Mouse (Mus musculus) cerebellum, adult 9-10 months (tissue): ENCODE results near the gene Grb10.

Experiments used
- DNase-seq: peaks from one replicate; pipeline ENCODE4 v3.0.0; 2022

The Grb10 gene

DNA sequence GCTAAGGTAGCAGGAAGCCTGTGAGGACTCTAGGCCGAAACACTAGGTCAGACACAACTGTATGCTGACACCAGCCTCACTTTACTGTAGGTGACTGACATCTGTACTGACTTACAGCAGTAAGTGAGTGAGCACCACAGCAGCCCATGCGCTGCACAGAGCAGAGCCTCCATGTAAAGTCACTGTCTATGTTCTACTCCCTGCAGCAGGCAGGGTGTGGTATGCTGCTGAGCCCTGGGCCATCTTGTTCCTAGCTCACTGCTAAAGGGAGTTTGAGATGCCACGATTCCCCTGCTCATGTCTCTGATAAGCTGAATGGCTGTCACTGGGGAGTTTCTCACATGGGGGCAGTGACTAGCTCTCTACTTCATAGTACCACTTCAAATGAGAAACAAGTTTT is 72.3 kb downstream of the Grb10 start:
- no peak for DNase-seq

DNA sequence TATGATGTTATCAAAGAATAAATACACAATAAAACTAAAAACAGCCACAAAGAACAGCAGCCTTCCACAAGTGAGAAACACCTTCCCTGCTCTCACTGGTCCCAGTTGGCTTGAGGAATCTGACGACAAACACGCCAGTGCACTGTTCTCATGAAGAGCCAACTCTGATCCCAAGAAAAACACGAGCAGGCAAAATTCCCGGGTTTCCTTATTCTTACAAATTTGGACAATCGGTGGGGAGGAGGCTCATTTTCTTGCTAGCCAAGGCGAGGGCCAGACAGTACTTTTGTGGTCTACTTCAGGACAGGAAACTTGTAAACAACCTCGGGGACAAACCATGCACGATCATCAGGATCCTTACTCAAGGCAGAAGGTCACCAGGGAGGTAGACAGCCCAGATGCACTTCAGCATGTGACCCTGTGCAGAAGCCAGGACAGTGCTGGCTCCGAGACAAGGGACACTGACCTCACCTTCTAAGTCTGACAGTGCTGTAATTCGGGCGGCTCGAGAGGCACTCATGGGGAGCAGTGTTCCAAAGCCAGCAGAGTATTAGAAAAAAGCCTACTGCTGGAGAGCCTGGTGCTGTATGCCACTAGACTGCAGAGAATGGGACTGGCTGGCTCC is 72.9 kb downstream of the Grb10 start:
- DNase-seq: no peak

DNA sequence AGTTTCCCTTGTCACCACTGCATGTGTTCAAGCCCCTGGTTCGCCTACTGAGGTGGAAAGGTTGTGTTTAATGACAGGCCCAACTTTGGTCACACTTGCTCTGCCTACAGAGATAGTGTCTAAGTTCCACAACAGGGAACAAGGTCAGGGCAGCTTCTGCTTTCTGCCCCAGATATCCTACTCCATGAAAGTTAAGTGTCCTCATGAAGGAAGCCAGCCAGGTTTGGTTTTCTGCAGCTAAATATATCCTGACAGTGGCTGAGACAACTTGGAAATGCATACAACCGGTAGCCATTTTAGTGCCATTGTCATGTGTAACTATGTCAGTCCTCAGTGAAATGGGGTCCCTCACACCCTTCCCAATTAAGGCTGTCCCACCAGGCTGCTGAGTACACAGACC is 73.8 kb downstream of the Grb10 start:
- no peak for DNase-seq

DNA sequence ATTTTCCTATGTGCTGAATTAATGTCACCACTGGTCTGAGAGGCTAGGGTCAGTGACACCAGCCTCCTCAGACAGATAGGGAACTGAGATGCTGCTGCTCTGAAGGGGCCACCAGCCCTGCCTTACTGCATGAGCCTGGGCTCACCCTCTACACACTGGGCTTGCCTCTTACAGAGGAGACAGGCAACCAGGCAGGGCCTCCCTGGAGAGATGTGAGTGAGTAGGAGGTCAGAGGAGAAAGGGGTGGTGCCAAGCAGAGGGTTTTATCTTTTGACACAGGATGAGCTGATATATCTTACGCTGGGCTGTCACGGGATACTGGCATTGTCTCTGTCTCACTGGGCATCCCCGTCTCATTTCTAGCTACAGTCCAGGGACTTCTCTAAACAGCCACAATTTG is 74.9 kb downstream of the Grb10 start:
- DNase-seq: no peak

DNA sequence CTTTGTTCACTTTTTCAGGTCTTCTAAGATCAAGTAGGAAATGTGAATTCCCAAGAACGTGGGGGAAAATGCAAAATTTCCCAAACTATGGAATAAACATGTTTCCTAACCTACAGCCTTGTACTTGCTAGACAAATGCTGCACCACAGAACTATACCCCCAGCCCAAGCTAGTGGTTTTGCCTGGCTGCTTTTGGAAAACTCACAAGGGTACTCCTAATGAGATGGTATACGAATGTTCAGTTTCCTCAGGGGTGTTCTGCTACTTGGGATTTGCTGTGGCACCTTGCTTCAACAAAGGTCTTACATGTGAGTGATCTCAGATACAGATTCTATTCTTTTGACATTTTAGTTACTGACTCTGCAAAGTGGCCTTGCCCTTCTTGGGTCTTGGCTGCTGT is 75.4 kb downstream of the Grb10 start:
- DNase-seq: no peak

DNA sequence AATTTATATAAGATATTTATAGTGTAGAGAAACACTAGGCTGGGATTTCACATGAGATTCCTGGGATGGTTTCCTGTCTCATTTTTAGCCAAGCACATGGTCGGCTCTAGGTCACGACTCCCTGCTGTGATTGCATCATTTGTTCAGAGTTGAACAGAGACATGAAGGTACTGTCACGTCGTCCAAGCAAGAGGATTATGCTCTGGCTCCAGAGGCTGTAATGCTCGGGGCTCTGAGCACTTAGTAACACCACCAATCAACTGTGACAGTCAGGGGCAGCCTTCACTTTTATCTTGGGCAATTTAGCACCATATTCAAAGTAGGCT is 75.9 kb downstream of the Grb10 start:
- DNase-seq: peak; percentile 17

DNA sequence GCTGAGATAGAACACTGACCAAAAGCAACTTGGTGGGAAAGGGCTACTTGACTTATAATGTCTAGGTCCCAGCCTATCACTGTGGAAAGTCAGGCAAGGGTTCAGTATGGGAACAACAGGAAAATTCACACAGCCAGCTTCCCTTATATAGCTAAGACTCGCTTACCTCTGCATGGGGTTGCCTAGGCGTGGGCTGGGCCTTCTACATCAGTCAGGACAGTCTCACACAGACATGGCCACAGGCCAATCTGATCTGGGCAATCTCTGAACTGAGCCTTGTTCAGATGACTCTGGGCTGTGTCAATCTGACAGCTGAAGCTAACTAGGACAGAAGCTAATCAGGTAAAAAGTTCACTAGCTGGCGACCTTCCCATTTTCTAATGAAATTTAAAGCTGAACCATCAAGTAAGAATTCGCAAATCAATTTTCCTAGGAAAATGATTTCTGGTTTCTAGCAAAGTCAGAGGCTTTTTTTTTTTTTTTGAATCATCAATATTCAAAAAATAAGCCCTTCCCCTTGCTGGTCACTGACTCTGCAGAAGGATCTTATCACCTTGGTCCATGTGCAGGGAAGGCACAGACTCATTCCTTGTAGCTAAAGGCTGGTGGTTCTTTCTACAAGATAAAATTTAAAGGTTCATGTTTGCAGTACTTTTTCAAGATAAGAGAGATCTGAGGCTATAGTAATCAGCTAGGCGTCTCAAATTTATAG is 76.4 kb downstream of the Grb10 start:
- DNase-seq: no peak

DNA sequence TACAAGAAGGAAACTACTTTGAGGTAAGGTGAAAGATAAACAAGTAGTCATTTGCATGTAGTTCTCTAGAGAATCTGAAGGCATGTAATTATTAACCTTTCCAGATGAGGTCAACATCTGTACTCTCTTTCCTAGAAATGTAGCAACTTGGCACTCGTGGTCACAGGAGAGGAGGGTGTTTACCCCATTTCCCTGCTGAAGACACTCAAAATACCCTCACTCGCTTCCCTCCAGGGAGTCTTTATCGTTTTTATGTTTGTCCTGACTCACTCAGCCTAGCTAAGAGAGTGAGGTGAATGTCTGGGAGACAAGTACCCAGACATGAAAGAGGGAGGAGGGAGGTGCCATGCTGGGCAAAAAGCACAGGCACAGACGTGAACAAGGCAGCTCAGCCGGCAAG is 77.6 kb downstream of the Grb10 start:
- DNase-seq: no peak

DNA sequence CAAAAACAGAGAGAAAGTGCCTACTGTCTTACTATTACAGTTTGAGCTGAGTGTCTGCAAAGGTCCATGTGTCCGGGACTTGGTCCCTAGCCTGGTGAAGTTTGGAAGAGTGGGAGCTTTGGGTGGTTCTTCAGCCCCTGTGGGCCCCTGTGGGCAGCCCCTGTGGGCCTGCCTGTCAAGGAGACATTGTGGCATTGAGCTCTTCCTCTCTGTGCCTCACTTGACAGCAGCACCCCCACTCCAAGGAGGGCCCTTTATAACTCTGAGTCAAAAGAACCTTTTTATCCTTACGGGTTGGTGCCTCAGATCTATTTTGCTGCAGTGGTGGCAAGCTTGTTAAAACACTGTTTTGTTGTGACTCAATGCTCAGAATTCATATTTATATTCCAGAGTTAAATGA is 78.3 kb downstream of the Grb10 start:
- no peak for DNase-seq

DNA sequence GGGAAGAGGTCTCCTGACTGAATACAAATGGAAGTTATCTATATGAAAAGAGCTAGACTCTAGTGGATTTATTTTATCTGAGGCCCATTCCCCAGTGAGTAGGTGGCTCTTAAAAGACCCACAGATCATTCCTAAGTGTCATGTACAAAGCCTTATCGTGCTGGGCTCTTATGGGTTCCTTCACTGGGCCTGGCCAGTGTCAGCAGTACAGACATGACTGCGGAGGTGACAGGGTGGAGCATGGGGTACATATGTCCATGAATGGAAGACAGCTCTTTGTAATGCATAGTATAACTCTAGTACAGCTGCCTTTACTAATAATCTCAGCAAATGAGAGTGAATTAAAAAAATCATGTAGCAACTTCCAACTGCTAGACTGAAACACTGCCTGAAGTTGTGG is 80.0 kb downstream of the Grb10 start:
- DNase-seq: no peak

DNA sequence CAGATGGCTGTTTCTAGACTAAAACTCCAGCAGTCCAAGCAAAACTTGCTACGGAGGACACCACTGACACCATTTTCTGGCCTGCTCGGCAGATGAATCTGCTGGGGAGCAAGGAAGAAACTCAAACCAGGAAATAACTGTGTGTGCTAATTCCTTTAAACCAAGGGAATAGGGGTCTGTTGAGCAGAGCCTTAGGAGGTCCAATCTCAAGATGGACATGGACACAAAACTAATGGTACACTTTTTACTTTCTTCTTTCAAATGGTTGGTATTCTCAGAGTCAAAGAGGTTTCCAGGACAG is 80.5 kb downstream of the Grb10 start:
- no peak for DNase-seq

DNA sequence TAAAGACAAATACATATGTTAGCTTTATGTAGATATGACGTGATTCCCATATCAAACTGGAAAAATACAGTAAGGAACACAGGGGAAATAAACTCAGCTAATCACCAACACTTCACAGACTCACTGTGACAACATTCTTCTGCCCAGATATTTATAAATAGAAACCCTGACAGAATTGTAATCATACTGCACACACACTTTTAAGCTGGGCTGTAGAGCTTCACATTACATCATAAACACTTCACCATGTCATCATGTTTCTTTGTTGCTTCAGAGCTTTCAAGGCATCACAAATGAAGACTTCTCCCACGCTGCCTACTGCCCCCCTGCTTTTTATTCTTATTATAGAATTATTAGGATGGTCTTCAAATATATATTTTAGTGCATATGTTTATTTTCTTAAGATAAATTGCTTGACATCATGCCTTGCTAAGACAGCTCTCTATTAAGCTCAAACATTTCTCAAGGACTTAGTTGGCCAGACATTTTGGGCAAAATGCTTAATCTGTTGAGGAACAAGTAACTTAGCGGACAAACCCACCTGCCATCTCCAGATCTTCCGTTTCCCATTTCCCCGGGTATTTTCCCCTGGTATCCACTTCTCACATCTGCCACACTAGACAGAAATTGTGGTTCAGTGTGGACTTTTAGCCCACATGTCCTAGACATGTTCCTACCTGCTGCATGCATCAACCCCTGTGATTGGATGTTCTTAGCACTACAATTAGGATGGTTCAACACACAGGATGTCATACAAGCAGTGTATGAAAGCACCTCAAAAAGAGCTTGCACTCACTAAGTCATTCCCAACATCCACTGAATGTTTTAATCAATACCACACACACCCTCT is 81.0 kb downstream of the Grb10 start:
- no peak for DNase-seq

DNA sequence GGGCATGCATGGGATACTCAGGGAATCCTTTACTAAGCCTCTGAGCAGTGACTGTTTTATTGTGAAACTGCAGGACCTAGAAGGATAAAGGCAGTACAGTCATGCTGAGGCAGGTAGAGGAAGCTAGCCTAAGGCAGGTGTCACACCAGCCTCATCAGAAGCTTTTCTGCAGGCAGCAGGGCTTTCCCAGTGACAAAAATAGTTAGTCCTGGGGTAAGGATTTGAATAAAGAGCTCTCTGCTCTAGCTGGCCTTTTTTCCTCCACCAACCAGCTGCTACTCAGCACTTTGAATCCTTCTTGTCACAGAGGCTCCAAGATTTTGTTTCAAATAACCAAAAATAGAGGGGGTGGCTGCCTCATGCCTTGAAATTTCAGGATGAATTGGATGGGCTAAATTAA is 82.7 kb downstream of the Grb10 start:
- DNase-seq: no peak

DNA sequence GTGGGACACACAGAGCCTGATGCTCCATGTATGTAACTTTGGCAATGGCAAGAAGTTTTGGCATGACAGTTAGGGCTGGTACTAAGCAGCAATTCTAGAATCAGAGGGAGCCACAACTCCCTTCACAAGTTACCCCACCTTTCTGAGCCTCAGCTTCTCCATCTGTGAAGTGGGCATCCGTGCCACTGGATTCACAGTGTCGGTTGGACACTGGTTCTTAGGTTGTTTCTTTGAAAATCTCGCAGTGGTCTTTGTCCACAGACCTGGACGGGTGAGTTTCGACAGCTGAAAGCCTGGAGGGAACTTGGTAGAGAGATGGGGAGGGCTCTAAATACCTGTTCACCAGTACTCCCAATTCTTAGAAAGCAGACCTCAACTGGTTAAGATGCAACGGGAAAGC is 83.9 kb downstream of the Grb10 start:
- DNase-seq: no peak

DNA sequence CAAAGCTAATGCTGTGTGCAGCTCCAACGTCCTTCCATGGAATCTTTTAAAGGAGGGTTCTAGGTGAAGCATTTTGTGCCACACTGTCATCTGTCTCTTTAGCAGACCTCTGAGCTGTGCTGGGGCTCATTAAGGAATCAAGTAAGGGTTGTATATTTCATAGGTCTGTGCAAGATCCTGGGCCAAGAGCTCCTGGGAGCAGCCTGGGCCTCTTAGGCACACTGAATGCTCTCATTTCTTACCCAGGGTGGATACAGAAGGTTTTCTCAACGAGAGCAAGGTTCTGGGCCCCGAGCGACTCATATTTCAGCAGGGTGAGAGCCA is 84.4 kb downstream of the Grb10 start:
- no peak for DNase-seq

DNA sequence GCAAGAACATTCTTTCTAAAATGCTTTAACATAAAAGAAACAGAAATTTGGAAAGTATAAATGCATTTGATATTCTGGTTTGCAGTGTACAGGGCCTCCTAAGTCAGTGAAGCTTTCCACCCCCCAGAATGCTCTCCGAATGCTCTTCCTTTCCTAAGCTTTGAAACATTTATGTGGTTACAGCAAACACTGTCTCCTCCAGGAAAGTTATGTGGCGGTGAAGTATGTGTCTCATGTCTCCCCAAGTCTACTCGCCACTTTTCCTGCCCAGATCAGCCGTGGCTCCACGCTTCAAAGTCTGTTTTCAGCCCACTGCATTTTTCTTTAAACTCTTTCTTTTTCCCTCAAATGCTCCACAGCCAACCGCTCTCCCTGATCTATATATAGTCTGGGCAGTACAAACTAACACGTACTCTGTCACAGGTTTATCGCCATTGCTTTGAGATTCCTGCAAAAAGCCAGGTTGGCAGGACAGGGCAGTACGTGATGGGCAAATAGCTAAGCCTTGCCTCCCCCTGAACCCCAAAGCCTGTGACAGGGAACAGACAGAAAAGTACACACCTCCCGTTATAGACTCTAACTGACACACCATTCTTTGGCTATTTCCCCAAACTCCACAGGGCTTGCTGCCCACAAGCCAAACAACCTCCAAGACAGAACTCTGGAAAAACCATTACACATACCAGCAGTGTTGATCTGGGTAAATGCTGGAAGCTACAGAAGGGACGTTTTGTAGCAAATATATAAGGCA is 84.9 kb downstream of the Grb10 start:
- DNase-seq: no peak

DNA sequence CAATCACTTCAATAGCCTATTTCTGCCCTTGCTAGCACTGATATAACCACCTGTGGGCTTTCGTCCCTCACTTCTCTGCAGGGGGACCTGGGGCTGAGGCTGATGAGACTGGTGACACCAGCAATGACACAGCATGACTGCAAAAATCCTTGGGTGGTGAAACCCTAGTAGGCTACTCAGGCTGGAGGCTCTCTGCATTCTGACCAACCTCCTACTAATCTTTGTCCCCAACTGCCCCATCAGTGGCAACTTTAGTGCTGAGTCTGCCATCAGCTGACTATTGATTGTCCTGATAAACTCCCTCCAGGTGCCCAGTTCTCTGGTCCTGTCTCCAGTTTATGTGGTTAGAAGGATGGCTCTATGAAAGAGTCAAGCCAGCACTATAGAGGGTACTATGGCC is 85.9 kb downstream of the Grb10 start:
- no peak for DNase-seq

DNA sequence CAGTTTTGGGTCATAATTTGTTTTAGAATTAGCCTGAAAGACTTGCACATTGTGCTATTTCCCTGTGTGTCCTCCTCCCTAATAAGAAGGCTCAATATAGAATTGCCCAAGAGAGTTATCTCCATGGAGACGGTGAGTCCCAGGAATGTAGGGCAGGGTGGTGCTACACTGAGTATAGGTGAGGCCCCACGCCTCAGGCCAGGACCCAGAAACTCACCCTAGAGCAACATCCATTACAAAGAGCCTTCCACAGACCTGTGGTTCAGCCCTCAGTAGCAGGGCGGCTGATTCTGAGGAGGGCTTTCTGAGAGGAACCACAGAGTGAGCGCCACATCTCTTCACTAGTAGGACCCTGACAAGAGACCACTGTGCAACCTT is 89.5 kb downstream of the Grb10 start:
- no peak for DNase-seq

DNA sequence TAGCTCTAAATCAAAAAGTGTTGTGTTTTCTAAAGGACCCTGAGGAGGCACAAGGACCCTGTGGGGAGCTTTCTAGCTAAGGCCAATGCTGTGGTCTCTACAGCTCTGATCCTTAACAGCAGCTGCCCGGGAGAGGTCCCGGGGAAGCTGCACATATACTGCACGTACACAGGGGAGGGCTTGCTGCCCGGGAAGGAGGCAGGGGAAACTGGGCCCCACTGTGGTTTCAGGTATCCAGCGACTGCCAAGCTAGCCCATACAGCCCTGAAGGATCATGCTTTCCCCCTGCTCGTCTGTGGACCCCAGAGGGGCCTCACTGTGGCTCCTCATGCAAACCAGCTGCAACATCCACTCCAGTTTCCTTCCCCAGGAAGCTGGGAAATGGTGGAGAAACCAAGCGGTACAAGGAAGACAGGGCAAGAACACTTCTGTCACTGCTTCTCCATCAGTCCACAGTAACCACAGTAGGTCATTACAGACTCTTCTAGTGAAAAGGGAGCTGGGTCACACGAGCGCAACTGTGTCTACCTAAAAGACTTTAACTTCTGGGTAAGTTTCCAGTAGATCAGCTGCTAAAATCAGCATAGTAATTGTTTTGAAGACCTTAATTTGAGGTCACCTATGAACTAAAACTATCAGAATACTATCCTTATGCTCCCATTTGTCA is 90.0 kb downstream of the Grb10 start:
- DNase-seq: no peak

DNA sequence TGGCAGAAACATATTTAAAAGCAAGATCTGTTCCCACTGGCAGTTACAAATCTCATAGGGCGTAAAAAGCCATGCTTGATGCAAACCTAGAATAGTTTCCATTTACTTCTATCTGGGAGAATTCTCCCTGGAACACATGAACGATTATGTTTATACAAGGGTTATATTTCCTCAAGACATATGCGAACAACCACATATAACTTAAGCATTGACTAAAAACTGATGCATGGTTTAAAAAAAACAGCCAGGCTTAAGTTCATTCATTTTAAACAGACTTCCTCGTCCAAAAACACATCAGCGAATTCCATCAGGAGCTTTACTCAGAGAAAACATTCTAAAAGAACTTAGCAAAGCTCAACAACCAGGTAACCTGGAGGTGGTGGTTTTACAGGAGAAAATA is 90.6 kb downstream of the Grb10 start:
- no peak for DNase-seq

DNA sequence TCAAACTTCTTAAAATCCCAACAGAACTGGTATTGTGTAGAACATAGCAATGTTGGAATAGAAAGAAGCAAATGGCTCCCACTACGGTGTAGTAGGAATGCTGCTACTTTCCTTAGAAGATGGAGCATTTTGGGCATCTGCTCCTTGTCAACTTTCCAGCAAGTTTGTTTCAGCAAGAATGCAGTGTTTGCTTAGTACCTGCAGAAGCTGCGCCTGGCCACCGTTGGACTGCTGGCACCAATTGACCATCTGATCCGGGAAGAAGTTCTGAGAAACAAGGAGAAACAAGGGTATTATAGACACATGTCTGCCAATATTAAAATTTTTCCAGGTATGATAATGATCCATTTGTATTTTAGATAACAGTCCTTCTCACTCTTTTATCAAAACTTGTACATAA is 92.7 kb downstream of the Grb10 start:
- DNase-seq: no peak

DNA sequence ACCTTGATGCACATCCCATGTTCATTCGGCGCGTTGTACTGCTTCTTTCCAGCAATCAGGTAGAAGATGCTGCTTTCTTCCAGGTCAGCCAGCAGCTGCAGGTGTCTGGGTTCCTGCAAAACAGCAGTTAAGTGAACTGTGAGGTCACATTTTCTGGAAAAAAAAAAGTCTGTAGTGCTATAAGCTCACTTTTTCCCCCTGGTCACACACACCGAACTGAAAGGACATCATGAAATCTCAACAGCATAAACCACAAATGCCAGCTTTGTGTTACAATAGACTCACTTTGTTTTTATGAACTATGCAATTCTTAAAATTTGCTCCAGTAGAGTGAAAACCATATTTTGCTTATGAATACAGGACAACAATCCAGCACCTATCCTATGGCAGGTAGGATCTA is 93.7 kb downstream of the Grb10 start:
- no peak for DNase-seq

DNA sequence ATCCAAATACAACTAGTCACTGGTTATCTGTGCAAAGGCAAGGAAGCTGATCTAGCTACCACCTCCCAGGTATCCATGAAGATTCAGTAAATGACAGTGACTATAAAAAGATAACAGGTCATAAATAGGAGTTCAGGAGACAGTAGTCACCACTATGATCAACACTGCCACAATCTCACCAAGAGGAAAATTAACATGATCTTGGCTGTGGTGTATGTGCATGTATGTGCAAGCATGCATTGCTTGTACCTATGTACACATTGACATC is 94.5 kb downstream of the Grb10 start:
- no peak for DNase-seq
